Mouse (Mus musculus): ENCODE measurements around the gene Gm17581.
A peak's percentile ranks its signal among the peaks of the same experiment; 100 is the strongest.
"Not testable (repeated sequence)": the region's sequence is repeated elsewhere in the genome, so short reads cannot be mapped to it uniquely, and the experiment has no call there.

The Gm17581 gene

DNA sequence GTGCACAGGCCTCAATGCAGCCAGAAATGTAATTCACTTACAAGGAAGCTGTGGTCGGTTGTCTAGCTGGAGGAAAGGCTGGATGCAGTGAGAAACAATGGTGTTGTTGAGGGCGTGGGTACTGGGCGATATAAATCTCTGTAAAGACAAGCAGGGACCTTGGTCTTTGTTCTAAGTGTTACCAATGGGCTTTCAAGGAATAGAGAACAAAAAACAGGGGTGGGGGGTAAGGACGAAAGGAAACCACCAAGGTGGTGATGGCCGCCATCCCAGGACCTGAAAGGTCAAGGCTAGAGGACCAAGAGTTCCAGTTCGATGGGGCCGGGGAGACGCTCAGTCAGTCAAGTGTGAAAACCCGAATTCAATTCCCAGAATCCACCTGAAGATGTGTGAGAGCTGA, 2.1 kb upstream of the Gm17581 start:
- DNase-seq (ENCODE audit: low spot score), result no peak

DNA sequence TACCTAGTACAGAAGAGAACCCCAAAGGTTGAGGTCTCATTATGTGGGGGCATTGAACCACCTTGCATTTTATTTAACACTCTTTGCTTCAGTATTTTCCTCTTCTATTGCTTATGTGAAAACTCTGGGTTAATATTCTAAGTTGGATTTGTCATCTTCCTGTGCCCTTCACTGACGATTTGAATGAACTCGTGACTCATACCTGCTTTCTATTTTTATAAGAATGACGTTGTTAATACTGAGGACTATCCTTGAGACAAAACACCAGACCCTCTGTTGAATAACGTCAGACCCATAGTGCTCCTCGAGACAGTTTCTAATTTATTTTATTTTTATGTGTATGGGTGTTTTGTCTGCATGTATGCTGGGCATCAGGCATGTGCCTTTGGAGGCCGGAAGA, 1.3 kb upstream of the Gm17581 start:
- no peak for DNase-seq (ENCODE audit: low spot score)

DNA sequence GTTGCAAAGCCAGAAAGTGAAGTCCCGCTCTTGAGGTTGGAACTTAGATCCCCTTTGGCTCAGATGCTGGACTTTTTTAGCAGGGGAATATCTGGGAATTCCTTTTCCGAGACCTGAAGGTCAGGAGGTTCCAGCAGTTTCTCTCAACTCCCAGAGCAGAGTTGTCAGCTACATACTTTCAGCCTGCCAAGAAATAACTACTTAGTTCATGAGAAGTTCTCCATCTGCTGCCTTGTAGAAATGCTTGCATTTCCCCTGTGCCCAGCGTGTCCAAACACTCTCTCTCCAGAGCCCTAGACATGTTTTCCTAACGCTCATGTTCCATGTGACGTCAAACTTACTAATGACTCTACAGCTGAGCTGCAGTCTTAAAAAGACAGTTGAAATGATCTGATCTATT, 586 bp downstream of the Gm17581 start:
- DNase-seq (ENCODE audit: low spot score), result no peak

DNA sequence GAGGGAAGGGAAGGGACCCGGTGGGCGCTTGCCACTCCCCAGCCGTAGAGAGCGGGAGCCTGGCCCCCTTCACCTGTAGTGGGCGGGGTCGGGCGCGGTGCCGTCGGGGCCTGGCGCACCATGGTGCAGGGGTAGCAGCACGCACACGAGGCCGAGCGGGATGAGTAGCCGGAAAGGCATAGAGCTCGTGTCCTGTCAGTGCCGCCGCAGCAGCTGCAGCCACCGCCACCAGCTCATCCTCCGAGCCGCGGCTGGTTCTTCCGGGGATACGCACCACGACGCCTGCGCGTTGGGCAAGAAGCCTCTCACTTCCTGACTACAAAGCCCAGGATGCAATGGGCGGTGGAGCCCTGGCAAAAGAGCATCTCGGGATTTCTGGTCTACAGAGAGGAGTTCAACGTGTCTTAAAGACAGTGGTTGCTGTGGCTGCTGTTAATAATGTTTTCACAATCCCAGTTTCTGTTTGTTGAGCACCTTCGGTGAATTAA, 6.5 kb downstream of the Gm17581 start, which contains the start of gene Edem2:
Gene Edem2, minus strand, starts transcription at position 318 of the 488 bp plus-strand sequence.
- peak; percentile 88 for DNase-seq (ENCODE audit: low spot score)

DNA sequence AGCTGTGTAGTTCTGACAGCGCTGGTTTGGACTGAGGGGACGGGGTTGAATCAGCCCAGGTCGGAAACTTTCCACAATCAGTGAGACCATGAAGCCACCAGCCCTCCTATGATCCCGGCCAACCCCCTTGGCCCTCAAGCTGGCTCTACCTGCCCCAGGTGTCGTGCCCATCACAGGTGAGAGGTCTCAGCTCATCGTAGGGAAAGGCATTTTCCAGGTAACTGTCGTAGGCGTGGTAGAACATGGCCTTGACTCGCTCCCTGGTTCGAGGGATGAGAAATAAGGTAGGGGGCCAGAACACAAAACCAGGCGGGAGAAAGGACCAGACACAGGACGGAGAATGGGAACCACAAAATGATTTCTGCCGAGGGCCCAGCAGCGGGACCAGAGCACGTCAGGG, 6.9 kb downstream of the Gm17581 start:
- no peak for DNase-seq (ENCODE audit: low spot score)

DNA sequence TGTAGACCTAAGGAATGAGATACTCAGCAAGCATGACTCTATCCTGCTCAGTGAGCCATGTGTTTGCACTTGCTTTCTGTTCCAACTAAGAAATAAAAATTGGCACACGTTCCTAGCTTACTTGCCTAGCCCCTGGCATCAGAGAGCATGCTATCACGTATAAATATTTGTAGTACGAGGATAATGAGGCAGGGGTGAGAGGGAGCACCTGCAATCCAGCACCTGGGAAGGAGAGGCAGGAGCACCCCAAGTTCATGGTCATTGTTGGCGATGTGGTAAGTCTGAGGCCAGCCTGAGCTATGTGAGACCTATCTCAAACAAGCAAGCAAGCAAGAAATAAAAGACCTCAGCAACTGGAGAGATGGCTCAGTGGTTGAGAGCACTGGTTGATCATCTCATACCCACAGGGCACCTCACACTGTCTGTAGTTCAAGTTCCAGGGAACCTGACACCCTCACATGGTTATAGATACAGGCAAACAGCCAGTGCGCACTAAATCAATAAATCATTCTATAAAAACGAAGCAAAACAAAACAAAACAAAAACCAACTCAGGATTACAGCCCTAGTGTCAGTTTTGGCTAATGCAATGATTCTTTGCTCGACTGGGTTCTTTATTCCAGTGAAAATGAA, 7.8 kb downstream of the Gm17581 start:
- no peak for DNase-seq (ENCODE audit: low spot score)

DNA sequence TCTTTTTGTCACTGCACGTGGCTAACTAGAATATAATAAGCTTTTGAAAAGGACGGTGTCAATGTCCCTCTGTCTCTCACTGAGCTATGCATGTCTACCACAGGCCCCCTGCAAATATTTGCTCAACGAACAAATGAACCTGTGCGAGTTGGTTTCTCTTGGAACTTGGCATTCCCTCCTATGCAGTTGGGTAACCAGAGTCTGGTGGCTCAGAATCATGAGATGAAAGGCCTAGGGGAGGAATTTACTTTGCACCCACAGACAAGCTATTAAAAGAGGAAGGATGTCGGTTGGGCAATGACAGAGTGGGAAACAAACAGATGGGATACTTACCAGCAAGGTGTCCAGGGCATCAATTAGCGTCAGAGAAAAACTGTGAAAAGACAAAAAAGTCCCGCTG, 9.4 kb downstream of the Gm17581 start:
- no peak for DNase-seq (ENCODE audit: low spot score)

DNA sequence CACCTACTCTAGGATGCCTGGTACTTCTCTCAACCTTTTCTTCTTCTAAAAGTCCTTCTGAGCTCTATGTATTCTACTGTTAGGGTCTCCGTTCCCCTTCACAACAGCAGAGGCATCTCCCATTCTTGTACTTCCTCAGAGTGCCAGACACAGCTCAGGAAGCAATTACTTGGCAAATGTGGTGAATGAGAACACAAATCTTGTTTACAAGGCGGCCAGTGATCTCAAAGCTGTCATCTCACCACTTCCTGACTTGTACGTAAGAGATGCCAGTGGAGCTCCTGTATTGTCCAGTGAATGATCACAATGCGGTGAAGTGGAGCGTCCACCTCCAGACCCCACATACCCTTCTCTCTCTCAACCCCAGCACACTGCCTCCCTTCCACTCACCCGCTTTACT, 11.1 kb downstream of the Gm17581 start:
- no peak for DNase-seq (ENCODE audit: low spot score)

DNA sequence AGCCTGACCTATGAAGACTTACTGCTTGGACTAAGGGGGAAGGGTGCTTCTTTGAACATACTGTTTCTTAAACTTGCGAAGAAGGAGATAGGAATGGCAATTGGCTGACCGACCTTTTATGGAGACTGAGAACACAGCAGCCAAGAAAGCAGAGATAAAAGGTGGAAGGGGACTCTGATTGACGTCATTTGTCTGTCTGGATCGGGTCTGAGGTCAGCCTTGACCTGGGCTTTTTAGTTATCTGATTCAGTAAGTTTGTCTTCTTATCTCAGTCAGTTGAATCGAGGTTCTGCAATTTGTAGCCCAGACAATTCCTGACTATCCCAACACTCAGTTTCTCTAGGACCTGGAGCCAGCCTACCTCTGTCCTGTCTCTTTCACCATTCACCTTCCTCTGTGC, 11.6 kb downstream of the Gm17581 start:
- DNase-seq (ENCODE audit: low spot score), result no peak

DNA sequence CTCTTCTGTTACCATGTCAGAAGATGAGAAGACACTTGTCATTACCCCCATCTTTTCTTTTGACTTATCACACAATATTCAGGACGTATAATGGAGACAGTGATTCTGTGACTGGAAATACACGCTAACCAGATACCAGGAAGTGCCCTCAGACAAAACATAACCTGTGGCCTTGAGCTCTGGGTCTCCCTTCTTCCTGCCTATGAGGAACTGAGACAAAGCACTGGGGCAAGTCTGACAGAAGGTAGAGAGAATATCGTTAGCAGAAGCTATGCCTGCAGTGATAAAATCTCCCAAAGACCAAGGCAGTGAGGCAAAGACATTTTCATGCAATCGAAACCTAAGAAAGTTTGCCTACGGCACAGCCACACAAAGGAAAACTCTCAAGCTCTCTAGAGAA, 15.1 kb downstream of the Gm17581 start:
- DNase-seq (ENCODE audit: low spot score), result no peak

DNA sequence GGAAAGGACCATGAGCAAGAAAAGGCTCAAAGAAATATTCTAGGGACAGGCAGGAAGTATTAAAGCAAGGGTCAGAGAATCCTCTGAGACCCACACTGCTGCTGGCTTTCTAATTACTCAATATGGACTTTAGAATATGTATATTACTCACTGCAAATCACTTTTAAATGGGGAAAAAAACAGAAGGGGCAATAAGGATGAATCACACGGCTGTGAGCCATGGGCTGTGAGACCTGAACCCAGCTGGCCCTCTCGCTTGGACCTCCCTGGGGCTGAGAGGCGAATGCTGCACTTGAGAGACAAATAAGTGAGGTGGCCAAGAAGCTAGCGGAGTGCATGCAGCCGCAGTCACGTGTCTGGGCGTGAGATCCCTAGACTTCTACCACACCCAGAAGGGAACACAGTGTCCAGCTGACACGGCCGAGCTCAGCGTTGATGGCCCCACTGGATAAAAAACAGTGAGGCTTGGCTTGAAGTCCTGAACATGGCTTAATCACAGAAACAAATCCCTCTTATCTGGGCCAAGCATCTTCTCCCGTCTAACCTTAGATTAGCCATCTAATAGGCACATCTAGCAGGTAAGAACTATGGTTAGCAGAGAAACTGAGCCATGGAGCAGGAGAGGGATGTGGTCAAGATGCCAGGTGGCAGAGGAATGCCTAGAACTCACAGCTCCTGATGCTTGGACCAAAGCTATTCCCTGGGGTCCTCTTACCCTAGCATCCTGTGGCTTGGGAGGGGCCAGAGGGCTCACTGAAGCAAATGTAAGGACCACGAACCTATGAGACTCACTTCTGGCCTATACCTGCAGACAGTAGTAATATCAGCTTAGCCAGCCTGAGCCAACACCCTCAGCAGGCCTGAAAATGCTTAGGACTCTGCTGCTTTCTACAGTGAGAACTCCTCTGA, 18.3 kb downstream of the Gm17581 start:
- DNase-seq (ENCODE audit: low spot score), result no peak

DNA sequence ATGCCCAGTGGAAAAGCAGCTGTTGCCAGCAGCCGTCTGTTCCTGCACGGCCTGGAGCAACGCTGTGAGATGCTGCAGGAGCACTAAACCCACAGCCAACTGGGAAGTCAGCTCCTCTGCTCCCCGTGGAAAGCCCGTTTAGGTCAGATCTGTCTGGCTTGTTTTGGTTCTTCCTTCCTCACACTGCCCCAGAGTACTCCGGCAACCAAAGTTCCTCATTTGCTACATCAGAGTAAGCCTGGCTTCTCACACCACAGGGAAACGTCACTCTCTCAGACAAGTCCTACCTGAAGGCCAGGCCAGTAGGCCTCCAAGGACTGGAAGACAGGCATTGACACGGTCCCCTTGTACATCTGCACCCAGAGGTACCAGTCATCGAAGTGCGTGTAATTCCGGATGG, 25.1 kb downstream of the Gm17581 start:
- DNase-seq (ENCODE audit: low spot score), result no peak

DNA sequence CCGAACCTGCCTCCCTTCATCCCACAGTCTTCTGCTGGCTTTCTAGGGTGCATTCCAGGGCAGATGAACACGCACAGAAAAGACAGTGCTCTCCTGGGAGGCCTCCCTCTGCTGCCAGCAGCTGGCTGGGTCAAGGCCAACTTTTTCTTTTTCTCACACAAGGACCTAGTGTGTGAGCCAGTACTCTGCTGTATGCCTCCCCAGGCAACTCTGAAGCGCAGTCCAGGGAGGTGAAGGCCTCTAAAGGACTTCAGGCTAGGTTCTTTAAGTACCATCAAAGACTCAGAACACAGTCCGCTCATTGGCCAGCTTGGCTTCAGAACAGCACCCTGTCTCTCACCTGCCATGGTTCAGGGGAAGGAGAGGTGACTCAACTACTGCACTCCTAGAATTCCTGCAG, 28.4 kb downstream of the Gm17581 start:
- DNase-seq (ENCODE audit: low spot score), result no peak

DNA sequence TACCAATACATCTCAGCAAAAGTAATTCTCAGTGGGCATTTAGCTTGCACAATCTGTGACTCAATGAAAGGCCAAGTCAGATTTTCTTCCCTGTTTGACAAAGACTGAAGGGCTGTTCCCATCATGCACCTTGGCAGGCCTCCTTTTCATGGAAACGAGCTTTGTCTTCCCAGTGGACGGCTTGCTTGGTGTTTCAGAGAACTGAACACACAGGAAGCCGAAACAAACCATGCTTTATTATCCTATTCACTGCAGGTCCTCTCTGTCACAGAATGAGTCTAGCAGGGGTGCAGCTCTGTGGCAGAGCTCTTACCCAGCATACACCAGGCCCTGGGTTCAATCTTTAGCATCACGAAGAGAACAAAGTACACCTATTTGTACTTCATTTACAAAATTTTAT, 32.0 kb downstream of the Gm17581 start:
- no peak for DNase-seq (ENCODE audit: low spot score)

DNA sequence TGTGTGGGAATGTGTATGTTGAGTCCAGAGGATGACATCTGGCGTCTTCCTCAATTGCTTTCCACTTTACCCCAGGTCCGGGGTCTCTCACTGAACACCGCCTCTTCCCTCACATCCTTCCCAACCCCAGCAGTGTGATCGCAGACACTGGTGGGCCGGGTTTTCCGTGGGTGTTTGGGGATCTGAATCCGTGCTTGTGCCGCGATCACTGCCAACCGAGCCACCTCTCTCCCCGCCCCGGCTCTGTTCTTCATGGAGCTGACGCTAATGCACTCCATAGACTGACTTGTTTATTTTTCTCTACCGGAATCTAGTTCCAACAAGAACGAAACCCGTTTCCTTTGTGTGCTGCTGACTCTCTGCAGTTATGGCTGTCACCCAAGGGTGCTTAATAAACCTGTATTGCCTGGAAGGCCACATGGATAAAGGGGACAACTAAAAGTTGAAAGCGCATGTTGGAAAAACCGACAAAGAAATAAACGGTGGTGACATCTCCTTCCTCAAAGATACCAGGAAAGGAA, 34.2 kb downstream of the Gm17581 start:
- DNase-seq (ENCODE audit: low spot score), result no peak

DNA sequence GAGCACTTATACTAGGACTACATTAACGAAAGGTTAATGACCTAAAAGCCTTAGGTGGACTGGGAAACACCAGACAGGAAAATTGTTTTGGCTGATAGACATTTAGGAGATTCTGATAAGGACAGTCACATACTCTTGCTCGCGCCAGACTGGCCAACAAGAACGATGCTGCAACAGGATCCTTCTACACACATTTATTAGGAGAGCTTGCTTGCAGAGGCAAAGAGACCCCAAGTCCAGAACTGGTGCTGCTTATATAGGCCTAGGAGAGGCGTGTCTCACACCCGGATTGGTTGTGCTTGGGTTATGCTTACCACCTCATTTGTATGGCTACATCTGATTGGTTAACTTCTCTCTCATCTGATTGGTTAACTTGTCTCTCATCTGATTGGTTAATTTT, 37.2 kb downstream of the Gm17581 start:
- DNase-seq (ENCODE audit: low spot score), result not testable (repeated sequence)

DNA sequence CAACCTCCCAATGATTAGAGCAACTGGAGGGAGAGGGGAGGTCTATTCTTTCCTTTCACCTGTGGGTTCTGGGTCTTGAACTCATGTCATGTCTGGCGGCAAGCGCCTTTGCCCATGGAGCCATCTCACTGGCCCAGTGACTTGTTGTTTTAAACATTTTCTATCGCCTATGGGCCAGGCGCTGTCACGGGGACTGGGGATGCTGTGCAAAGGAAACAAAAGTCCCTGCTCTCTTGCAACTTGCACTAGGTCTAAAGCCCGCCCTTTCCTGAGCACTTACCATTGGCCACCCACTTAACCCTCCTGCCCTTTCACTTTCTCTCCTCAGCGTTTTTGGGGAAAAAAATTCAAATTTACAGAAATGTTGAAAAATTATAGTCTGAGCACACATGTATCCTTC, 38.8 kb downstream of the Gm17581 start:
- DNase-seq (ENCODE audit: low spot score), result no peak

DNA sequence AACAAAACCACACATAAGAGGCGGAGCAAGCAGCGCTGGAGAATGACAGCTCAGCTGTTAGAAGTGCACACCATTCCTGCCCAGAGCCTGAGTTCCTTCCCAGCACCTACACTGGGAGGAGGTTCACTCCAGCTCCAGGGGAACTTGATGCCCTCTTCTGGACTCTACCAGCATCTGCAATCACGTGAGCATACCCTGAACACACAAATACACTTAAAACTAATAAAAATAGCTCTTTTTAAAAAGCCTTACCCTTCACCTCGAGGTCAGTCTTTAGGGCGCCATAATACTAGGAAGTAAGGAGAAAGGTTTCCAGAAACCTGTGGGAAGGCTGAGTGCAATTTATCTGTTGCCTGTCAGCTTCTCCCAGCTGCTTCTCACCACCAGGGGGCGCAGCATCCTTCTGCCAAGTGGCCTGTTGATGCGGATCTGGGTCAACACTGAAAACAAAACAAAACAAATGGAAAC, 39.5 kb downstream of the Gm17581 start:
- DNase-seq (ENCODE audit: low spot score), result peak; percentile 92

DNA sequence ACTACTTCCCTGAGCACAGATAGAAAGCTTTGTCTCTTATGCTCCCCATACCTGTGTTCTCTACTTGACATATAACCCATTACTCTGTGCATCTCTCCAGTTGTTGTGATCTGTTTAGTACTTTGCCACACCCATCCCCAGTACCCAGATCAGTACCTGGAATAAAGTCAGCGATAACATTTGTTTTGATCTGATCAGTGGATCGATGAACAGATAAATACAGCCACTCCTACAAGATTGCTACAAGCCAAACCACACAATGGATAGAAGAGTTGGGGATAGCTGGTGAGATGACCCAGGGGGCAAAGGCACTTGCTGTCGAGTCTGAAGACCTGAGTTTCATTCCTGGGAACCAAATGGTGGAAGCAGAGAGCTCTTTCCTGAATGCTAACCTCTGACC, 40.4 kb downstream of the Gm17581 start:
- DNase-seq (ENCODE audit: low spot score), result no peak

DNA sequence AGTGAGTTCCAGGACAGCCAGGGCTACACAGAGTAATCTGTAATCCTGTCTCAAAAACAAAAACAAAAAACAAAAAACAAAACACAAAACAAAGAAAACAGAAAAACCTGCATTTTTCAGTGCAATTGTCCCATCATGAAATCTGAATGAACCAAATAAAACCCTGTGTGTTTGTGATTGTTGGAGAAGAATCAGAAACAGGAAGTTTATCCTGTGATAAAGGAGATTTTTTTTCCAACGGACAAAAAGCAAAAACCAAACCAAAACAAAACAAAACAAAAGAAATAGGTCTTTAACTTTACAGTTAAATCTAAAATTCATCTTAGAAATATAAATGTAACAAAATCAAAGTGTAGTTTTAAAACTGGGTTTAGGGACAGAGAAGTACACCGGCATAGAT, 41.1 kb downstream of the Gm17581 start:
- no peak for DNase-seq (ENCODE audit: low spot score)

DNA sequence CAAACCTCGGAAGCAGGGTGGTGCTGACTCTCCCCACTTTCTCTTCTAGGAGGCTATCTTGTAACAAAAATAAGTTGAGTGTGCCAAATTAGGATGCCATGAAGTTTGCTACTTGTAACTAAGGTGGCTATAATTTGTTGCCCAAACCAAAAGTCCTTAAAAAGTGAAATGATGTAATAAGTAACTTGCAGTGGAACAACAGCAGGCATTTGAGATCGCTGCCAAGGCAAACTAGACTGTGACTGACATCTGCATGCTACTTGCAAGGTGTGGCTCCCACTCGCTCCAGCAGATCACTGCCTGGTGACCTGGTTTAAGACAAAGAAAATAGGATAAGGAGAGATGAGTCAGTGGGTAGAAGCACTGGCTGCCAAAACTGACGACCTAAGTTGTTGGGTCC, 42.5 kb downstream of the Gm17581 start:
- no peak for DNase-seq (ENCODE audit: low spot score)

DNA sequence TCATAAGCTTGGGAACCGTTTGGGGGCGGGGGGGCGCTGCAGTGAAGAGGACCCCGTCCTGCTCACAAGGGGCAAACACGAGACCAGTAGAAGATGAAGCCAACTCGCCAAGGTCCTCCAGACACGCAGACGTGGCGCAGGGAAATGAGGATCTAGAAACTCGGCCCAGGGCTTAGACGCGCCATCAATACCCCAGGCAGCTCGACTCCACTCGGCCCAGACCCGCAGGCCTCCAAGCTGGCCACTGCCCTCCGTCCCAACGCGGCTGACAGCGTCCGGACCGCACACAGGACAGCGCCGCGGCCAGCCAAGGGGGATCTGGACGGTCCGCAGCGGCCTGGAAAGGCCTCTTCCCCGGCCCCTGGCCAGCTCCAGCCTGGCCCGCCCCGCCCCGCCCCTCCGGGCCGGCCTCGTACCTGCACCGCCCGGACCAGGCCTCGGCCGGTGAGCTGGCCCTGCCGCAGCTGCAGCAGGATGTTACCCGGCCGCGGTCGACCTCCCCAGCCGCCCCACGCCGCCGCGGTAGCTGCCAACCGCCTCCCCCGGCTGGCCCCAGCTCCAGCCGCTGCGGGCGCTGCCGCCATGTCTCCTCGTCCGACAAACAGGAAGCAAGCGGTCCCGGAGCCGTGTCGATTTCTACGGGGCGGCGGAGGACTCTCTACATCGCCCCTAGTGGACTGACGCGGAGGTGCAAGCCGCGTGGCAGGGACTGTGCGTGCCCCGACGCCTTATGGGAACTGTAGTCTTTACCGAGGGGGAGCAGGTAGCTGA, 43.8 kb downstream of the Gm17581 start, which contains the start of gene Trpc4ap:
Gene Trpc4ap, minus strand, starts transcription at position 662 of the 771 bp plus-strand sequence.
- DNase-seq (ENCODE audit: low spot score), result peak; percentile 96
